Mouse (Mus musculus) CH12.LX (cell line): ENCODE measurements at regions not wholly inside any gene's neighbourhood (a gene's known extent, or its start where the extent isn't known, plus 50 kb on each side); places are given as distances from the start of the nearest gene placed in this dataset.

Experiments used
- DNase-seq: peaks from one replicate; pipeline ENCODE4 v3.0.0-alpha.2; 2013; ENCODE audit errors: extremely low read depth
- H3K27ac ChIP-seq: 2 replicates; pipeline ENCODE4 v1.5.1; 2012; ENCODE audit warnings: low read depth, mild to moderate bottlenecking, control low read depth, moderate library complexity; ENCODE audit not compliant: insufficient read depth
- H3K27me3 ChIP-seq: replicated peaks from 2 replicates; pipeline ENCODE3; 2012; ENCODE audit warnings: inconsistent platforms
- H3K36me3 ChIP-seq, 2 experiments: replicated peaks in 1 of 2; 2 replicates each; pipeline versions ENCODE3 to v1.6.1; 2012; ENCODE audit warnings: inconsistent platforms in 1 of 2, low read length in 1 of 2, mild to moderate bottlenecking in 1 of 2, mixed read lengths in 1 of 2, moderate library complexity in 1 of 2; ENCODE audit not compliant: control insufficient read depth in 1 of 2, insufficient read depth in 1 of 2
- H3K4me1 ChIP-seq, 2 experiments: 2 replicates each; pipeline ENCODE4 v1.6.1; 2012; ENCODE audit warnings: inconsistent platforms in 1 of 2, moderate library complexity in 1 of 2; ENCODE audit not compliant: insufficient read depth in 2 of 2, control insufficient read depth in 1 of 2
- H3K4me2 ChIP-seq: 2 replicates; pipeline ENCODE4 v1.6.1; 2012; ENCODE audit warnings: low read depth, mild to moderate bottlenecking, control low read depth; ENCODE audit not compliant: poor library complexity, insufficient read depth, severe bottlenecking
- H3K4me3 ChIP-seq, 3 experiments: fragments of 150-350 bp in 1 of 3; sonication (generic) in 1 of 3; replicated peaks in 1 of 3; 2 replicates each; pipeline versions ENCODE3 to v1.5.1; 2011 to 2012; ENCODE audit warnings: low read depth in 2 of 3, low read length in 2 of 3, mild to moderate bottlenecking in 2 of 3, moderate library complexity in 2 of 3, control low read depth in 1 of 3, improper control_type of control experiment in 1 of 3, inconsistent platforms in 1 of 3, mixed read lengths in 1 of 3; ENCODE audit not compliant: poor library complexity in 1 of 3
- H3K79me2 ChIP-seq: replicated peaks from 2 replicates; pipeline ENCODE4 v1.6.1; 2012; ENCODE audit warnings: mild to moderate bottlenecking, moderate library complexity; ENCODE audit not compliant: control insufficient read depth, poor library complexity, insufficient read depth, severe bottlenecking; ENCODE audit errors: extremely low read depth
- H3K9ac ChIP-seq: 2 replicates; pipeline ENCODE4 v1.6.1; 2012; ENCODE audit warnings: low read depth, mild to moderate bottlenecking, control low read depth, moderate library complexity; ENCODE audit not compliant: insufficient read depth
- H3K9me3 ChIP-seq: replicated peaks from 2 replicates; pipeline ENCODE3; 2012; ENCODE audit warnings: low read length, inconsistent platforms, mixed read lengths
- BHLHE40 ChIP-seq: IDR thresholded peaks from 2 replicates; pipeline ENCODE4 v1.6.1; 2011; ENCODE audit warnings: mild to moderate bottlenecking, low read depth, low read length, improper control_type of control experiment
- CHD1 ChIP-seq: IDR thresholded peaks from 2 replicates; pipeline ENCODE4 v1.6.1; 2012; ENCODE audit warnings: low read depth, low read length, improper control_type of control experiment, inconsistent platforms
- CHD2 ChIP-seq: IDR thresholded peaks from 2 replicates; pipeline ENCODE4 v1.6.1; 2011; ENCODE audit warnings: low read length, improper control_type of control experiment
- CTCF ChIP-seq, 2 experiments: IDR thresholded peaks in 1 of 2; conservative IDR thresholded peaks in 1 of 2; 2 replicates each; pipeline ENCODE4 v1.5.1; 2011 to 2012; ENCODE audit warnings: low read depth in 2 of 2, low read length in 2 of 2, improper control_type of control experiment in 1 of 2, inconsistent platforms in 1 of 2, mild to moderate bottlenecking in 1 of 2, moderate library complexity in 1 of 2
- E2F4 ChIP-seq: IDR thresholded peaks from 2 replicates; pipeline ENCODE4 v1.6.1; 2011; ENCODE audit warnings: low read depth, low read length, improper control_type of control experiment; ENCODE audit not compliant: insufficient replicate concordance
- GABPA ChIP-seq: IDR thresholded peaks from 2 replicates; pipeline ENCODE4 v1.6.1; 2012; ENCODE audit warnings: low read depth, low read length, improper control_type of control experiment, inconsistent platforms; ENCODE audit not compliant: insufficient replicate concordance
- HCFC1 ChIP-seq: IDR thresholded peaks from 2 replicates; pipeline ENCODE4 v1.6.1; 2012; ENCODE audit warnings: low read depth, mild to moderate bottlenecking, inconsistent platforms, low read length, improper control_type of control experiment
- IRF4 ChIP-seq: IDR thresholded peaks from 2 replicates; pipeline ENCODE4 v1.6.1; 2014; ENCODE audit warnings: low read depth, mild to moderate bottlenecking, inconsistent platforms, low read length, improper control_type of control experiment
- JUN ChIP-seq: IDR thresholded peaks from 2 replicates; pipeline ENCODE4 v1.6.1; 2011; ENCODE audit warnings: low read depth, mild to moderate bottlenecking, low read length, improper control_type of control experiment, moderate library complexity; ENCODE audit not compliant: insufficient read depth
- KAT2A ChIP-seq: IDR thresholded peaks from 2 replicates; pipeline ENCODE4 v1.6.1; 2012; ENCODE audit warnings: low read length, improper control_type of control experiment, inconsistent platforms; ENCODE audit not compliant: insufficient replicate concordance
- MAFK ChIP-seq: IDR thresholded peaks from 2 replicates; pipeline ENCODE4 v1.6.1; 2011; ENCODE audit warnings: low read length, improper control_type of control experiment; ENCODE audit not compliant: insufficient replicate concordance
- MAX ChIP-seq: IDR thresholded peaks from 2 replicates; pipeline ENCODE4 v1.6.1; 2011; ENCODE audit warnings: low read length, improper control_type of control experiment
- MXI1 ChIP-seq: IDR thresholded peaks from 2 replicates; pipeline ENCODE4 v1.6.1; 2011; ENCODE audit warnings: mild to moderate bottlenecking, low read depth, low read length, improper control_type of control experiment
- MYC ChIP-seq: IDR thresholded peaks from 2 replicates; pipeline ENCODE4 v1.6.1; 2011; ENCODE audit warnings: low read depth, mild to moderate bottlenecking, improper control_type of control experiment, low read length
- NELFE ChIP-seq: IDR thresholded peaks from 2 replicates; pipeline ENCODE4 v1.6.1; 2011; ENCODE audit warnings: low read depth, low read length, improper control_type of control experiment
- PAX5 ChIP-seq: IDR thresholded peaks from 2 replicates; pipeline ENCODE4 v1.6.1; 2012; ENCODE audit warnings: low read length, inconsistent platforms, mixed read lengths
- POLR2A ChIP-seq: IDR thresholded peaks from 2 replicates; pipeline ENCODE4 v1.6.1; 2011; ENCODE audit warnings: low read depth, mild to moderate bottlenecking, improper control_type of control experiment, low read length
- POLR2AphosphoS2 ChIP-seq: IDR thresholded peaks from 2 replicates; pipeline ENCODE4 v1.6.1; 2011; ENCODE audit warnings: low read depth, low read length, improper control_type of control experiment
- RAD21 ChIP-seq: IDR thresholded peaks from 2 replicates; pipeline ENCODE4 v1.6.1; 2011; ENCODE audit warnings: low read depth, mild to moderate bottlenecking, low read length, improper control_type of control experiment, moderate library complexity
- RCOR1 ChIP-seq: conservative IDR thresholded peaks from 2 replicates; pipeline ENCODE4 v1.6.1; 2012; ENCODE audit warnings: low read depth, mild to moderate bottlenecking, inconsistent platforms, low read length, improper control_type of control experiment
- SIN3A ChIP-seq: IDR thresholded peaks from 2 replicates; pipeline ENCODE4 v1.6.1; 2012; ENCODE audit warnings: low read length, improper control_type of control experiment, inconsistent platforms
- USF1 ChIP-seq: IDR thresholded peaks from 2 replicates; pipeline ENCODE4 v1.6.1; 2014; ENCODE audit warnings: low read depth, mild to moderate bottlenecking, inconsistent platforms, low read length, improper control_type of control experiment
- ZKSCAN1 ChIP-seq: IDR thresholded peaks from 2 replicates; pipeline ENCODE4 v1.6.1; 2012; ENCODE audit warnings: low read depth, inconsistent platforms, low read length, improper control_type of control experiment, borderline replicate concordance
- ZMIZ1 ChIP-seq: IDR thresholded peaks from 2 replicates; pipeline ENCODE4 v1.6.1; 2012; ENCODE audit warnings: low read depth, mild to moderate bottlenecking, inconsistent platforms, low read length, improper control_type of control experiment
- ZNF384 ChIP-seq: IDR thresholded peaks from 2 replicates; pipeline ENCODE4 v1.6.1; 2012; ENCODE audit warnings: low read depth, low read length, improper control_type of control experiment, inconsistent platforms
- dilution Hi-C: fragments of 300-500 bp; cut with MboI; formaldehyde crosslinking; loops from 2 replicates; pipeline ENCODE4 v1.14.3; 2020; ENCODE audit warnings: low sequenced_read_pairs; ENCODE audit not compliant: extremely low pct_unique_long_range_greater_than_20kb, extremely low pct_ligation_motif_present
- in situ Hi-C: fragments of 300-500 bp; cut with MboI; formaldehyde crosslinking; loops from 3 replicates; pipeline ENCODE4 v1.14.3; 2019; ENCODE audit warnings: low sequenced_read_pairs, low pct_ligation_motif_present, low pct_unique_long_range_greater_than_20kb, mixed read lengths

DNA sequence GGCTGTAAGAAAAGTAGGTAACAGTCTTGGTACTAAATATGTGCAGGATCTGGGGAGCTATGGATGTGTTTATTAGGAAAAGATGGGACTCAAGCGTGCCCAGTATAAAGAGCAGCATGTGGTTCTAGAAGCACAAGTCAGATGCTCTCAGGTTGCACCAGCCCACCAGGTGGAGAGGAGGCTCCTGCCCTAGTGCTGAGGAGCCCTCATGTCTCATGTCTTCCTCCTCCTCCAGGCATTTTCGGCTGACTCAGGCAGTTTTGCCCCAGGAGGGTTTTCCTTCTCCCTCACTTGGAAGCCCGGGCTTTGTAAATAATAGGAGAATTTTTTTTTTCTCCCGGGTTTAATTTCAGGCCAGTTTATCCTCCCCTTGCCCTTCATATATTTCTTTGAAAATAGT is 133.8 kb downstream of the Ogfrl1 start:
- H3K27me3 ChIP-seq, result no peaks in the 10 kb centered on the region
- H3K27ac ChIP-seq, result no peak overlapping the region
- no peak overlapping the region for H3K4me3 ChIP-seq
- H3K9me3 ChIP-seq, result no peaks in the 10 kb centered on the region
- in situ Hi-C loops (no loop called here), dilution Hi-C loops (no loop called here)
- H3K9ac ChIP-seq, result no peak overlapping the region
- H3K79me2 ChIP-seq, result no peaks in the 10 kb centered on the region
- no peaks in the 10 kb centered on the region for H3K4me1 ChIP-seq
- DNase-seq, result no peak
- TF ChIP-seq KAT2A, result no peak
- TF ChIP-seq POLR2A, result no peak
- no peak for TF ChIP-seq ZKSCAN1
- TF ChIP-seq SIN3A, result no peak
- TF ChIP-seq POLR2AphosphoS2, result no peak
- TF ChIP-seq USF1, result no peak
- TF ChIP-seq CHD2, result no peak
- TF ChIP-seq MYC, result no peak
- no peak for TF ChIP-seq JUN
- no peak for TF ChIP-seq PAX5
- TF ChIP-seq HCFC1, result no peak
- TF ChIP-seq GABPA, result no peak
- no peak for TF ChIP-seq CHD1
- no peak for TF ChIP-seq MAX
- TF ChIP-seq E2F4, result no peak
- no peak for TF ChIP-seq BHLHE40
- TF ChIP-seq MAFK, result no peak
- no peaks in the 10 kb centered on the region for H3K36me3 ChIP-seq
- no peak overlapping the region for H3K4me2 ChIP-seq

DNA sequence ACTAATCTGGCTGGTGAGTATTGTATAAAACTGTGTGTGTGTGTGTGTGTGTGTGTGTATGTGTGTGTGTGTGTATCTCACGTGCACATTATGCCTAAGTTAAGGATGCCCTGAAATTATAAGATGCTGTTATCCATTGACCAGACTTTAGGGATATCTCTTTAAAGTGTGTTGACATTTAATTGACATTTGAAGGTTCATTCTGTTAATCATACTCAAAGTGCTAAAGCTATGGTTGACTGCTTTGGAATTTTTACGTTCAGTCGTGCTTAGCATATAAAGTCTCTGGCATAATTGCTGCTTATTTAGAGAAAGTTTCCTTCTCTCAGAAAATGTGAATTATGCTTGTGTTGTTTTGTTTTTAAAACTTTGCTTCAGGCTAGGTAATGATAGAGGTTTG is 135.9 kb downstream of the Ogfrl1 start:
- TF ChIP-seq ZNF384 (no peak), CHD1 (no peak), CTCF (conservative IDR thresholded peaks at IDR 0.05 in 1 of 2, IDR thresholded peaks at IDR 0.05 in 1 of 2; ENCODE audit: low read depth in 2 of 2, low read length in 2 of 2) (no peak), NELFE (no peak), RAD21 (no peak), RCOR1 (no peak), IRF4 (no peak), POLR2AphosphoS2 (no peak), MXI1 (no peak), HCFC1 (no peak), CHD2 (no peak), USF1 (no peak), MAX (no peak), ZMIZ1 (no peak)
- in situ Hi-C loops, result no loop called here

More for the DNA sequence above, 135.9 kb downstream of the Ogfrl1 start:
- Histone ChIP-seq H3K4me2 (no peak overlapping the region), H3K36me3 (no peaks in the 10 kb centered on the region), H3K27me3 (no peaks in the 10 kb centered on the region), H3K79me2 (no peaks in the 10 kb centered on the region), H3K4me1 (no peaks in the 10 kb centered on the region), H3K27ac (no peak overlapping the region), H3K4me3 (no peak overlapping the region), H3K9me3 (peaks cover 2% of the 10 kb centered on the region), H3K9ac (no peak overlapping the region)
- dilution Hi-C loops, result no loop called here
- no peak for DNase-seq
